Mouse (Mus musculus): ENCODE results near the gene Kctd18.

The Kctd18 gene

DNA sequence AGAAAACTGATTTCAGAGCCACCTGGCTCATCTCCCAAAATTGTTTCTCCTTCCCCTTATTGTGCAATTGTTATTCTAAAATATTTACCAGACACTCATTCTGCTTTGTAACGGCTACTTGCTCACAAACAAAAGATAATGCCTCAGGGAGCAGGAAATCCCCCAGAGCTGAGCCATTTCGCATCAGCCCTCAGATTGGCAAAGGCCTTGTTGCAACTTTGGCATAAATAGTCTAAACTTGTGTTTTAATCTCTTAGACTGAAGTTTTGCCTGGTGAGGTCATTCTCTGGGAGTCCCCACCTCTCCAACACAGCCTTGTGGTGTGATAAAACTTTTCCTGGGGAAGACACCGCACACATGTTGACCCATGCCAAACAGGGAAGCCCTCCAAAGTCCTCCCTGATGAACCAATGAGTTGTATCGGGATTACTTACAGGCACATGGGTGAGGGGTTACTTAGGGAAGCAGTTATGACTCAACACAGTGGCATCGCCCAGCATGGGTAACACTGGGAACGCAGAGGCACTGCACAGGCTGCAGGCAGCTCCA is 29.6 kb downstream of the Kctd18 start:
- peak; percentile 83 for DNase-seq (ENCODE audit: low read depth)

DNA sequence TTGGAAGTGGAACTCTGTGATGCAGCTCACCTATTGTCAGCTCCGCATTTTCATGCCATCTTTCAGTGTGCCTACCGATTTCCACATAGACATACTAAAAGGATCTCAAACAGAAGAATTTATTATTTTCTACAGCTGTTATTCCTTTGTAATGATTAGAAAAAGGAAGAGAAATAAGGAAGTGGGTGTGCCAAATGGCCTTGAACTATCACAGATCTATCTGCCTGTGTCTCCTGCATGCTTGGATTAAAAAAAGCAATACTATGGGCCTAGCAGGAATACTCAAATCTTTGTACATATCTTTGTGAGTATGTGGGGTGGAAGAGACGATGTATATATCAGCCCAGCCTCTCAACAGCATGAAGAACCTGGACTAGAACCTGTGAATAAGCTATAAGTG is 41.9 kb downstream of the Kctd18 start:
- no peak for DNase-seq (ENCODE audit: low read depth)

DNA sequence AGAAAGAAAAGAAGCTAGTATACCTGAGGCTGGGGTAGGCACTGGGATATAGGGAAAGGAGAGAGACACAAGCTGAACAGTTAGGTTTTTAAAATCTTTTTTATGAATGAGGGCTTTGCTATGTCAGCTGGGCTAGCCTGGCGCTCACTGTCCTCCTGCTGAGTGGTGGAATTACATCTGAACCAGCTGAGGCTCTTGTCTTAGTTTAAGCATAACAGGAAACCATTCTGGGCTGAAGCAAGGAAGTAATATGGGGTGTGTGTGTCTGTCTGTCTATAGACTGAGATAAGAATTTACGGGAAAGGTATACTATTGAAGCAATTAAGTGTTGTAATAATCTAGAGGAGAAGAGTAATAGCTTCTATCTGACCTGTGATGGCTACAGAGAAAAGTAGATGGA is 47.2 kb downstream of the Kctd18 start:
- no peak for DNase-seq (ENCODE audit: low read depth)

GRCm38 (mm10) chr1:57969327-57970271 is 49.2 kb downstream of the Kctd18 start:
- DNase-seq (ENCODE audit: low read depth): peak; percentile 99

GRCm38 (mm10) chr1:57955774-57956173 is 63.0 kb downstream of the Kctd18 start:
- no peak for DNase-seq (ENCODE audit: low read depth)

DNA sequence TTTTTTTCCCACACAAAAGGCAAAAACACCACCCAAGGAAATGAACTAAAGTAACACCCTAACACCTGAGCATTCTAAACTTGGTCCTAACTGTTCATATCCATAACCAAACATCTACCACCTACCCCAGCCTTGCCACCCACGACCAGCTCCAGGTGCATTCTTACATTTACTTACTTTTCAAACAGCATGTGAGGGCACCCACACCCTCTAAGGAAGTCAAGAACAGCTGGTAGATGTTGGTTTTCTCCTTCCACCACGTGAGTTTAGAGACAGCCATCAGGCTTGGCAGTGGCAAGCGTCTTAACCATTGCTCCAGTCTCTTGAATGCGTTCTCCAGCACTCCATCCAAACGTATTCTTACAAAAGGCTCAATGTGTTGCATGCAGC is 64.4 kb downstream of the Kctd18 start:
- DNase-seq (ENCODE audit: low read depth): no peak

GRCm38 (mm10) chr1:57953586-57954375 is 65.0 kb downstream of the Kctd18 start:
- no peak for DNase-seq (ENCODE audit: low read depth)

DNA sequence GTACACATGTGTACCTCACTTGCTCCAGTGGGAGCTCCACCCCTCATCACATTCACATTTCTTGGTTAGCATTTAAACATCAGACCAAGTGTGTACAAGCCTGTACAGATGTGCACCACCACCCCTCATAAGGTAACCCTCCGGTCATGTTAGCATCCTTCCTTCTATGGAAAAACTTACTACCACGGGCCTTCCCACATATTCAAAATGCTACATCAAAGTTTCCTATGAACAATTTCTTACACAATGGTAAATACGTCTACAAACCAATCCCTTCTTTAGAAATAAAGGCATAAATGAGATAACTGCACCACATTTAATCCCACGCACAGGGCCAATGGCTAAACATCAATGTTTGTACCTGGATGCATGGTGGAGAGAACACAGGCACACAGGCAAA is 66.2 kb downstream of the Kctd18 start:
- DNase-seq (ENCODE audit: low read depth): no peak

GRCm38 (mm10) chr1:57949716-57950115 is 69.0 kb downstream of the Kctd18 start:
- DNase-seq (ENCODE audit: low read depth): no peak

DNA sequence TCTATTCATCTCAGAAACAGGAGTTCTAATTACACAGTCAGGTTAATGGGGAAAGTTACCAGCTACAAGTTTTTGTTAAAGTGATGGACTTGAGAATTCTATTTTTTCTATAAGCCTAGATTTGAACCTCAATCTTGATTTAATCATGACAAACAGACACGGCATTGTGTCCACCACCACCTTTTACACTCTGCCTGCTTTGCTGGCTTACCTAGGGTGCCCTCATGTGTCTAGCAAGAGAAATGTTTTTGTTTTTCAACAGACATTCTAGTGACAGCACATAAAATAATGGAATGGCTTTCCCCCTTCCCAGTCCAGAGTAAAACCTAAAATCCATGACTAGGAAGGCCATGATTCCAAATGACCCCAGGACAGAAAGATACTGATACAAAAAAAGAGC is 69.6 kb downstream of the Kctd18 start:
- peak; percentile 66 for DNase-seq (ENCODE audit: low read depth)

DNA sequence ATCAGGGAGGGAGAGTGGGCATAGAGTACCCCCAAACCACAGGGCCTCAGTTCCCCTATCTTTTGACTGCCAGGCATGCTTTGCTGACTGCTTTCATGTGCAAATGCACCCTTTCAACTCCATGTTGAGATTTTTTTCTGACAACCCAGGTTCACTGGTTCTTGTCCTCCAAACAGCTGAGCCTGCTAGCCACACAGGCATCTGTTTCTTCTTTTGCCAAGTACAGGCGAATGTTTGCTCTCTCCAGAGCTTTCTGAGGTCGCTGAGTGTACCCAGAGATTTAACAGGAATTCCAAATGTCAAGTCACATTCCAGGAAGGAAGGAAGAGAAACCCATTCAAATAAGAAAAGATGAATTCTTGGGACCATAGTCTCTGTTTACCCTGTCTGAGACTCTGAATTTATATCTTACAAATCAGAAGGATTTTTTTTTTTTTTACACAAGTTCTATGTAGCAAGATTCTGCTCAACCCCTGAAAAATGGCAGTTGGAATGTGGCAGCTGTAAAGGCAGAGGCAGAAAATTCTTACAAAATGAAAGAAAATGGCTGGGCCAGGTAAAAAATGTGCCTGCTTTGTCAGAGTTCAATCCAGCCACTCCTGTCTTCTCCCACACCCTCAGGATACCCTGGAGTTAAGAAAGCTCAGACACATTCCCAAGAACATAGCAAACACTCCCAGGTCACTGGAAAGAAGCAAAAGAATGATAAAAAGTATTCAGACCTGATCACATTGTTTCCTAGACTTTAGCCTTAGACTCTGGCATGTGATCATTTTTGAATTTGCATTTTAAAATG is 71.0 kb downstream of the Kctd18 start:
- DNase-seq (ENCODE audit: low read depth): no peak

- DNase-seq (ENCODE audit: low read depth): no peak
Measured at GRCm38 (mm10) chr1:57942215-57942614, 76.5 kb downstream of the Kctd18 start.

- DNase-seq (ENCODE audit: low read depth): no peak
Measured at GRCm38 (mm10) chr1:57941734-57942133, 77.0 kb downstream of the Kctd18 start.

- DNase-seq (ENCODE audit: low read depth): no peak
Measured at GRCm38 (mm10) chr1:57941095-57941494, 77.7 kb downstream of the Kctd18 start.

- DNase-seq (ENCODE audit: low read depth): no peak
Measured at GRCm38 (mm10) chr1:57940691-57941090, 78.1 kb downstream of the Kctd18 start.

DNA sequence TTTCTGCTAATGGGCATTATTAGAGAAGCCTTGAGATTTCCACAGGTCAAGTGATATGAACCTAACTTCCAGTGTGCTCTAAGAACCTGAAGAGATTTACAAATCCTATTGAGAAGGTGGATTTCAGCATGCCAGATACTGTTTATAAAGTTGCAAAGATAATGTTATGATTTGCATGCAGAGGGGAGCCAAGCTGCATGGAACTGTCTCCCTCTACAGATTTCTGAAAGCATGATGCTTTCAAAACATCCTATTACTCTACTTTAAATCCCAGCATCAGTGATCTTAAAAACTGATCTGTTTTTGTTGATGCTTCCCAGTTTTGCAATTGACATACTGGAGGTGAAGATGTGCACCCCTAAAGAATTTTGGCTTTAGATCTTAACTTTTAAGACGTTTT is 84.5 kb downstream of the Kctd18 start:
- no peak for DNase-seq (ENCODE audit: low read depth)

DNA sequence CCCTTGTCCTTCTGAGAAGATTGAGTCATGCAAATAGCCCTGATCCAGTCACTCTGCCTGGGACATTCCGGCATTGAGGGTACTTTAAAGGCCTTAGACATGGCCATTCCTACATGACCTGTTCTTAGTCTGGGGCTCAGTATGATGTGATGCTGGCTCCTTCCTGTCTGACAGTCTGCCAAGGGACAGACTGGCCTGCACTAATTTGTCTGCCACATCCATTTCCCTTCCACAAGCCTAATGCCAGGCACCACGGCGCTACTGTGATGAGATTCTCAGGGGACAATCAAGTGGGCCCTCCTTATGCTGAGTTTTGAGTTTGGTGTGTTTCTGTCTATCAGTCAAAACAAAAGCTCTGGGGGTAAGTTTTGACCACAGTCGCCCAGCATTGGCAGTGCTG is 100.2 kb downstream of the Kctd18 start:
- no peak for DNase-seq (ENCODE audit: low read depth)

DNA sequence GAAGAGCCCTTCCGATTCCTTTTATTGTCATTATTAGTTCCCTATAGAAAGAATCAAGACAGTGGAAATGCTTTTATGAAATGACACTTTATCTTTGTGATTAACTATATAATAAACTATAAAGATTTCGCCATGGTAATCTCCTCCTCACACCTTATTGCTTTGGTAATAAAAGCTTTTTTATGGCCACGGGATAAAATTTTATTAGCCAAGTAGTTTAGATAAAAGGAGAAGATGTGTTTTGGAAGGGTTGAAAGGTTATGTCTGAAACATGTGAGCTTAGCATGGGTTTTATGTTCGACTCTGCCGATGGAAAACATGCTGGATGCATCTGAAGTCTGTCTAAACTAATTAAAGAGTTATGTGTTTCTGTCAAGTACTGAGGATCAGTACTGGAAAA is 101.4 kb downstream of the Kctd18 start:
- no peak for DNase-seq (ENCODE audit: low read depth)

GRCm38 (mm10) chr1:57911561-57911960 is 107.2 kb downstream of the Kctd18 start:
- no peak for DNase-seq (ENCODE audit: low read depth)

GRCm38 (mm10) chr1:57906312-57906711 is 112.4 kb downstream of the Kctd18 start:
- DNase-seq (ENCODE audit: low read depth): peak; percentile 41

- peak; percentile 64 for DNase-seq (ENCODE audit: low read depth)
Measured at GRCm38 (mm10) chr1:57905912-57906311, 112.8 kb downstream of the Kctd18 start.

All from NIH3T3 (cell line).